Mouse (Mus musculus): ENCODE results near the gene Qtrt2.
A peak's percentile ranks its signal among the peaks of the same experiment; 100 is the strongest.

GRCm38 (mm10) chr16:43889208-43890004 lies 37.2 kb downstream of the Qtrt2 start, which contains the start of gene Ccdc191:
- TF ChIP-seq CTCF (IDR thresholded peaks at IDR 0.05; ENCODE audit: borderline replicate concordance, extremely low read depth, insufficient read depth, insufficient read length) = no peak
- peak; percentile 56; the same call in 1 of the 2 replicates for TF ChIP-seq POLR2A (IDR thresholded peaks at IDR 0.05; ENCODE audit: borderline replicate concordance, extremely low read depth, insufficient read depth, insufficient read length, poor library complexity, severe bottlenecking)
